In the genomic region with DNA sequence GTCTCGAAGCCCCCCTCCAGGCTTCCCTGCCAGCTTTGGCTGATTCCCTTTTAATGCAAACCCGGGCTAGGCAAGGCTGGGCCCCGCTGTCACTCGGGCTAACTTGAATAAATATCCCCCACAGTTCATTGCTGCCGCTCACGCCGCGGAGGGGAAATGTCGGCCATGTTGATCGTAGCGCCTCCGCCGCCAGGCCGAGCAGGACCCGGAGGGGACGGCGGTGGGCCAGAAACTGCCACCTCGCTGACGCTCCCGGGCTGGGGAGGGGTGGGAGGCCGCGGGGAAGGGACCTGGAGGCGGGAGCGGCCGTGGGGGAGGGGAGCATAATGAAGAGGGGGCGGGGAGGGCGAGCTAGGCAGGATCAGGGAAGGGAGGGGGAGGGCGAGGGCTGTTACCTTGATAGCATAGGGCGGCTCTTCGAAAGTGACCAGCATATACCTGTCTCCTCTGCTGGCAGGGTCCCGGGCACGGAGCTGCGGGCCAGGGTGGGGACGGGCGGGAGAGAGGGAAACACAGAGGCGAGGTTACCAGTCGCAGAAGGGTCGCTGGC, we compare ENCODE assay signal across 8 mouse cellular contexts. TPM values are rescaled to one million over a fixed set of nuclear protein-coding genes. Genes with fewer than 3 reads are reported as not detected.
DNase-seq lines count a peak whose midpoint lies in the region; ATAC-seq and TF ChIP-seq lines count a peak whose summit lies in the region.

No protein-coding gene starts in this region.

- no peak for TF ChIP-seq POLR2A in cortical plate, adult 2 months (IDR thresholded peaks at IDR 0.05; ENCODE audit: extremely low read depth, insufficient read depth, low read length)

- H3K27ac ChIP-seq in cortical plate, adult 2 months (ENCODE audit: insufficient read depth, low read length) = peak overlapping the region; percentile 66; the same call in 1 of the 2 replicates

- H3K4me3 ChIP-seq in cortical plate, adult 2 months (ENCODE audit: insufficient read depth, low read length) = peak overlapping the region; percentile 91

- intact Hi-C loops in left cerebral cortex, postnatal 10 days (cut with DNase I) = loop anchor here (2.0 to 5.0 kb wide), 3 partner anchors 77 to 177 kb away; a partner anchor contains a TSS

- H3K4me1 ChIP-seq in cortical plate, adult 2 months (ENCODE audit: control insufficient read depth, insufficient read depth, low read length) = peaks cover 2% of the 10 kb centered on the region; the same call in 1 of the 2 replicates

- ATAC-seq in inflammation-experienced regulatory T-cells, adult 6 months = peak; percentile 16
- ATAC-seq in megakaryocyte progenitor cell, adult 5-6 weeks (replicated peaks; ENCODE audit: poor library complexity) = peak; percentile 24

- TF ChIP-seq CTCF in cortical plate, adult 2 months (IDR thresholded peaks at IDR 0.05; ENCODE audit: extremely low read depth, insufficient read depth, low read length) = no peak

- DNase-seq in WW6 (ENCODE audit: low read depth, low spot score) = peak; percentile 36
- DNase-seq in gastrocnemius, postnatal 10 days = peak; percentile 75
- DNase-seq in left cerebral cortex, postnatal 10 days (ENCODE audit: extremely low spot score in 1 of 2, low spot score in 2 of 2) = peak; percentile 50 to 85
- DNase-seq in right cerebral cortex, postnatal 10 days (ENCODE audit: low spot score in 2 of 2) = peak; percentile 81 to 83
- DNase-seq in urinary bladder, postnatal 14 days (ENCODE audit: low spot score) = peak; percentile 77

RNA-seq across cellular contexts. Expression of a gene that starts 1.1 kb away (rescaled TPM):
- 13.7 and 20.2 TPM in 2 replicates for polyA plus RNA-seq in cortical plate, adult 2 months (2012; rRNA removed)
- total RNA-seq in gastrocnemius, postnatal 10 days (2021) = 10 to 100 TPM; 15.7 to 17.8 TPM
- 10 to 100 TPM; 14.9 to 28.1 (median 26.3) TPM for polyA plus RNA-seq in inflammation-experienced regulatory T-cells, adult 6 months (2017; shearing (Covaris generic))
- total RNA-seq in left cerebral cortex, postnatal 10 days (2021) = 10 to 100 TPM; 38.2 to 44.0 TPM
- total RNA-seq in megakaryocyte progenitor cell, adult 5-6 weeks (2015) = 55.1 and 62.4 TPM in 2 replicates
- total RNA-seq in megakaryocyte progenitor cell, adult 5-6 weeks (2017) = 77.3 and 85.7 TPM in 2 replicates

Comparison
In these comparisons a context has a peak if more than half of its experiments do, and no peak if none do; other contexts are left out.
1. Peak in every context shown above with its lines: DNase-seq, ATAC-seq, H3K4me3 ChIP-seq and H3K27ac ChIP-seq.